Mouse (Mus musculus): Measurements from ENCODE around the gene Slc6a3.

Gene Slc6a3

GRCm38 (mm10) chr13:73536403-73536821, at the start of gene Slc6a3:
TSS of gene Slc6a3 (plus strand) at chr13:73536747.
- under 1% methylated on average over 26 of the region's 26 CpGs for WGBS

GRCm38 (mm10) chr13:73488105-73488504, 48.4 kb upstream of the Slc6a3 start:
- WGBS: 44% methylated on average over 3 of the region's 3 CpGs

- WGBS: 72% methylated on average over 9 of the region's 9 CpGs
Measured at GRCm38 (mm10) chr13:73488707-73489106, 47.8 kb upstream of the Slc6a3 start.

- 65% methylated on average over 3 of the region's 3 CpGs for WGBS
Measured at GRCm38 (mm10) chr13:73489986-73490385, 46.6 kb upstream of the Slc6a3 start.

- WGBS: 50% methylated on average over 8 of the region's 8 CpGs
Measured at GRCm38 (mm10) chr13:73490564-73491170, 45.9 kb upstream of the Slc6a3 start.

GRCm38 (mm10) chr13:73493183-73493582, 43.4 kb upstream of the Slc6a3 start:
- 85% methylated on average over 4 of the region's 4 CpGs for WGBS

GRCm38 (mm10) chr13:73494528-73494927, 42.0 kb upstream of the Slc6a3 start:
- WGBS: 94% methylated on average over 9 of the region's 9 CpGs

- 69% methylated on average over 2 of the region's 2 CpGs for WGBS
Measured at GRCm38 (mm10) chr13:73496137-73496536, 40.4 kb upstream of the Slc6a3 start.

- WGBS: 63% methylated on average over 6 of the region's 6 CpGs
Measured at GRCm38 (mm10) chr13:73499893-73500604, 36.5 kb upstream of the Slc6a3 start.

- WGBS: 40% methylated on average over 2 of the region's 2 CpGs
Measured at GRCm38 (mm10) chr13:73502719-73503118, 33.8 kb upstream of the Slc6a3 start.

GRCm38 (mm10) chr13:73505686-73506467, 30.7 kb upstream of the Slc6a3 start:
- 78% methylated on average over 7 of the region's 7 CpGs for WGBS

GRCm38 (mm10) chr13:73508817-73509550, 27.6 kb upstream of the Slc6a3 start:
- WGBS: 70% methylated on average over 8 of the region's 8 CpGs

- 33% methylated on average over 6 of the region's 6 CpGs for WGBS
Measured at GRCm38 (mm10) chr13:73509869-73510268, 26.7 kb upstream of the Slc6a3 start.

GRCm38 (mm10) chr13:73512776-73513673, 23.5 kb upstream of the Slc6a3 start:
- 56% methylated on average over 13 of the region's 13 CpGs for WGBS

- 75% methylated on average over 4 of the region's 4 CpGs for WGBS
Measured at GRCm38 (mm10) chr13:73516886-73517285, 19.7 kb upstream of the Slc6a3 start.

- 92% methylated on average over 3 of the region's 3 CpGs for WGBS
Measured at GRCm38 (mm10) chr13:73533716-73534115, 2.8 kb upstream of the Slc6a3 start.

- WGBS: 60% methylated on average over 3 of the region's 3 CpGs
Measured at GRCm38 (mm10) chr13:73535287-73535686, 1.3 kb upstream of the Slc6a3 start.

GRCm38 (mm10) chr13:73536824-73537223, 277 bp downstream of the Slc6a3 start:
- WGBS: 17% methylated on average over 13 of the region's 13 CpGs

GRCm38 (mm10) chr13:73564201-73564600, 27.7 kb downstream of the Slc6a3 start:
- 85% methylated on average over 5 of the region's 5 CpGs for WGBS

GRCm38 (mm10) chr13:73577277-73577676, 40.7 kb downstream of the Slc6a3 start:
- WGBS: 65% methylated on average over 2 of the region's 2 CpGs

- WGBS: 80% methylated on average over 3 of the region's 3 CpGs
Measured at GRCm38 (mm10) chr13:73591488-73591887, 54.9 kb downstream of the Slc6a3 start.

All from cerebral cortex, adult 2 months (tissue).